Mouse (Mus musculus) cerebellum, postnatal 36 days (tissue): ENCODE results near the gene Fezf1.

Experiments
- DNase-seq, 2 experiments: peaks; one replicate each; pipeline ENCODE4 v3.0.0; 2021 to 2022; ENCODE audit warnings: mixed read lengths in 2 of 2

The Fezf1 gene

DNA sequence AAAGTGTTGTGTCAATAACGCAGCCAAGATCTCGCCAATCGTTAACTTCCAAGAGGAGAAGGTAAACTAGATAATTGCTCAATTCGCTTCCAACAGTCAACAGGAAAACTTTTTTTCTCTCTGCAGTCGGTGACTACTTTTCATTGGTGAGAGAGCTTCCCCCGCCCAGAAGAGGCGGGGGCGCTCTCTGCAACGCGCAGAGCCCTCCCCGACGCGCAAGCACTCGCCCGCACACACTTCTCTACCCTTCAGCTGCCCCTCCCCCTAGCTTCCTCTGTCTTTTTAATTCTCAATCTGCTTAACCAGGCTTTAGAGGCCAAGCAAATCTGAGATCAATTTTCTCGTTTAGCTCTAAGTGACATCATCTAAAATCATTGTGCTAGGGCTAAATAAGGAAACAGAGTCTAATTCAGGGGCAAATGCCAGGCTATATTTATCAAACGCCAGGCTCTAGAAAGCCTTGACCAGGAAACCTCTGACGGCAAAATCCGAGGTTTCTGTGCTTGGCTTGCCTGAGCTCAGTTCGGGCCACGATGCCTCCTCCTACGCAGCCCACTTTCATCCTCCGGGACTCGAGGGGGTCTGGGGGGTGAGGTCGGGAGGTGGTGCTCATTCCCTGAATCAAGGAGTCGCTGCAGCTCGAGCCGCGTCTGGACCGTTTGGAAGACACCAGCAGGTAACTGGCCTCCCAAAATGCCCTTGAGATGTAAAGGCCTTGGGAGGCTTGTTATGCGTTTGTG is at the start of gene Fezf1:
Gene Fezf1 (minus strand): TSS at position 50 of the 740 bp plus-strand sequence.
- peak in 1 of 2 experiments; percentile 20 for DNase-seq

DNA sequence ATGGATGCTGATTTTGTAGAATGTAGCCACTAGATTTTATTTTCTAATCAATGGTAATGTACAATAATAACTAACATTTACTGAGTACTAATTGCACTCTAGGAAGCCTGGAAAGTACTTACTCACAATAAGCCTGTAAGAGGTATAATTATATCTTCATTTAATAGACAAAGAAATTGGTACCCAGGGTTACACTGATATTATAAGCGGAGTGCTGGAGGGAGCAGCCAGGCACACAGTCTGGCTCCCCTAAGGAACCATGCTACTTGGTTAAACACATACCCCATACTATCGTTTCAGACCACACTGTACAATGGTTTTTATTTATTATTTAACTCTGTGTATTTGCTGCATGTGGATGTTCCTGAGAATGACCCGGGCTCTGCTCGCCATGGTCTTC is 46.5 kb upstream of the Fezf1 start:
- DNase-seq, result no peak

DNA sequence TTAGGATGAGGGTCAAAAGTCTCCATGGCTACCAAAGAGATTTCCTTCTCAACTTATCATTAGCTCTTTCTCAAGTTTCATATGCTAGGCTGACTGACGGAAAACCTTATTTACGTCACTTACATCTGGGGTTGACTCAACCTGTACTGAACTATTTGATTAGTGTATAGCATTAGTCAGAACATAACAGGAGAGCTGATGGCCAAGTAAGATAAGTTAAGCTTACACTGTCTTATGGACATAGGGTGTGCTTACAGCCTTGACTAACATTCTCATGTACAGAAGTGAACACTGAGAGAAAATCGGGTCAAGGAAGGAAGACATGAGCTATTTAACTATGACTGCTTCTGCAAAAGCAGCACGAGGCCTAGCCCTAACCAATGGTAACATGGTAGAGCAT is 40.6 kb upstream of the Fezf1 start:
- DNase-seq, result no peak

DNA sequence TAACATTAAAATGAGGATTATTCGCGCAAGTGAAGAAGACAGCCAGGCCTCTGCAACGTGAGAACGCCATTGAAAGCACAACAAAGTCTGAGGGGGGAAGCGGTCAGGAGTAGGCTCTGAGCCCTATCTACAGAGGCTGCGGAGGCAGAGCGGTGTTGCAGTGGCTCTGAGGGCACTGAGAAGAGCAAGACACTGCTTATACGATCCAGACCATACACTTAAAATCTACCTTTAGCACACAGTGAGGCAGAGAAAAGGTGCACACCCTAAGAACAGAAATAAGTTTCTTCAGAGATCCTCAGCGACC is 33.3 kb upstream of the Fezf1 start:
- DNase-seq, result no peak

DNA sequence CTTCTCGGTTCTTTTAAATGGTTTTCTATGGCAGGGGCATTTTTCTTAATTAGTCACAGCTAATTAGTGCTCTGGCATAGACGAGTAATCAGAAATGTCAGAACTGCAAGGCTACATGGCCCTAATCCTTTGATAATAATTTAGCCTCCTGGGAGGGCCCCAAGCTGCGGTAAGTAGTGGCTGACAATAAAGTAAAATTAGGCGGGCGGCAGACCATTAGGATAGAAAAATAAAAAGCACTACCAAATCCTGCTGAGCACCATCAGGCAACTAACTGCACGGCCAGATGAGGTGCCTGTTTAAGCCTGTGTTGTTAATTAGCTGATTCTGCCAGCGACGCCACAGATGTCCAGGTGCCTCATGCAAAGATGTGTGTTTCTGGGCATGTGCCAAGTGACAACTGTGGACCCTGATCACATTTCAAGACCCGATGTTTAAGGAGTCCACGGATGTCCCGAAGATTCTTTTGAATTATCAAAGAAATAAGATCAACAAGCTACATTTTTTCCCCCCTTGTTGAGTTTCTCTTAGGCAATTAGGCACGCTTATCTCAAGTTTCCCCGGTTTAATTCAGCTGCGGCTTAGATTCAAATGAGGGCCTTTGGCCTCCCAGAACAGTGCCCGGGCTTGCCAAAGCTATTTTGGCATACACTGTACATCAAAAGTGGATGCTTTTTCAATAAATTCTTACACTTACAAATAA is 32.8 kb upstream of the Fezf1 start:
- DNase-seq, result no peak

DNA sequence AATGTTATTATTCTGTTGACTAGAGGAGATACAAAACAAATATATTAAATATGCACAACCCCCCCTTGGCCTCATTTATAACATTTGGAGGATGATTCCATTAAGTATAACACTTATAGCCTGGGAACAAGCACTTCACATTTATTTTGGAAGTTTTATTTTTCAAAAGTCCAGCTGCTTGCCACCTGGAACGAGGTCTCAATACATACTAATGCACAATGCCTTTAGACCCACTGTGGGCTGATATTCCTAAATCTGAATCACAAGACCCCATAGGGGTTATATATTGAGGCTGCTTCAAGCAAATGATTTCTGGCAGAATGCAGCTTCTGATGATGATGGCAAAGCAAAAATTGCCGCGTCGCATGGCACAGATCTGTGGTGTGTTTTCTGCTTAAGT is 25.3 kb upstream of the Fezf1 start:
- DNase-seq, result no peak

DNA sequence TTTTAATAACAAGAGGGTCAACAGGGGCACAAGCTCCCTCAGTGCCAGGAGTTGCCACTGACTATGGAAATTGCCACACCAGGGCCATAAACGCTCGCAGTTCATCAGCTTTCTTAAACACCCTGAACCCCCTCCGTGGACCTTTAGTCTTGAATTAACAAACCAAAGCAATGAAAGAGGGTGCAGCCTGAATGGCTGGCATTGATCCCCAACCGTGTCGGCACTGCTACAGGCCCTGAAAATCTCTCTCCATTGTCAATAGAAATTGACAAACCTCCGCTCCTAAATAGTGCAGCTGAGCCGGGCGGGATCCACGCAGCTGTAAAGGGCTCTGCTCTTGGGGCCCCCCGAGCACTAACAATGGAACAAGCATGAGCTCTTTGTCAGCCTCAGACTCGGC is 24.8 kb upstream of the Fezf1 start:
- no peak for DNase-seq

DNA sequence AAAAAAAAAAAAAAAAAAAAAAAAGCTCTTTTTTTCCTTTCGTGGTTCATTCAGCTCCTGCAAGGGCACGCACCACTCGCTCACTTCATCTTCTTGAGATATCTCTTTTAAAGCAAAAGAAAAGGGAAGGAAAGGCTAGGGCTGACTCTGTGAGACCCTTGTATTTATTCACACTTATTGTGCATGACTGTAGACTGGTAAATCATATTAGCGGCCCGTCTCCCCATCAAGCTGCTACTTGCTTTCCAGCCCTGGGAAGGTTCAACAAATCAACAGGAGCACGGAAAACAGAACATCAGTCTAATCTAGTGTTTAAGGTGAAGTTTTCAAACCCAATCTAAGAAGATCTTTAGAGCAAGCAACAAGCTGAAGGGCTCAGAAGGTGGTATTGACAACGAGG is 24.4 kb upstream of the Fezf1 start:
- no peak for DNase-seq

DNA sequence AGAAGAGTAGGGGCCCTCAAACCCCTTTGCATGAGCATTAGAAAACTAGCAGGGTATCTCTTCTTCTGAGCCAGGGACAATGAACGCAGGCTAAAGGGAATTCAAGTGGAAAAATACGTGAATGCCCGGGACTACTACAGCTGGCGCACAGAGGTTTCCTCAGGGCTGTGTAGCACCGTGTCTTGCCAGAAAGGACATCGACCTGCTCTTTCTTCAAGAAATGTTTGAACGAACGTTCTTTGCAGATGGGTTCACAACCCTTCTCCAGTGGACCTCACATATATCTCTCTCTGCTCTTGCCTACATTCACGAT is 12.5 kb upstream of the Fezf1 start:
- DNase-seq, result no peak

DNA sequence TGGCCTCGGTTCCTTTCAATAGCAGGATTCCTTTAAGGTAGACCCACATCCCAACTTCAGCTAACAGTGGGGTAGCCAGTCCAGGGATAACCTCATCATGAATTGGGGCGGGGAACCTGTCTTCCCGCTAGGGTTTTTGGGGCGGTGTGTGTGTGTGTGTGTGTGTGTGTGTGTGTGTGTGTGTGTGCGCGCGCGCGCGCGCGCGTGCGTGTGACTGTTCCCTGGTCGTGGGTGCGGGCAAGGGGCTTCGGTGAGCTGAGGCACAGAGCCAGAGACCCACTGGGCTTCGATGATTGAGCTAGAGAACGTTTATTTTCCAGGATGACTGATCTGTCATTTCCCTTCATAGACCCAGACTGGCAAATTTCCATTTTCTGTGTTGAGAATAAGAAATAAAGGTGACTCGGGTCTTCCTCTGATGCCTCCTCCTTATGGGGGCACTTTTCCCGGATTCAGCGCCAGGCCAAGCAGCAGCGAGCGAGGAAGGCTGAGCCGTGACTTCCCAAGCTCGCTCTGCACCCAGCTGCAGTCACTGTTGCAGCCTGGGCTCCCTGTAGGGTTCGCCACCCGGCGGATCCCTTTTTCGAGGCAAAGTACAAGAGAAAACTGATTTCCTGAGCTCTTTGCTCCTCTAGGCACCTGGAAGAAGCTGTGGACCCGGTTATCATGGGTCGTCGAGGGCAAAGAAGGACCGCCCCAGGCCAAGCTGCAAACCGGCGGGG is 12.0 kb upstream of the Fezf1 start:
- no peak for DNase-seq

DNA sequence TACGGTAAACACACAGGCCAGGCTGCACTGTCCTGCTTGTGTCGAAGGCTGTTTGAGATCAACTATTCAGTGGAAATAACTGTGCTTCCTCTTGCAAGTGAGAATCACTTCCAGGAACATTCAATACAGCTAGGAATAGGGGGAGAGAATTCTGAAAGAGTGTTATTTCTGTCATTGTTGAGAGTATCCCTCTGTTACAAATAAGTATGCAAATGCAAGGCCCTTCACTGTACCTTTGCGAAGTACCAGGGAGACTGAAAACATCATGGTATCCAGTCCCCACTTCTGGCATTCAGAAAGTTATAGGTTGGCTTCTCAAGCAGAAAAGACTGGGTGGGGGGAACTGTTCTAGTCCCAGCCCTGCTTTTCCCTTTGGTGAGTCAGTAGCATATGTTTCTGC is 9.8 kb upstream of the Fezf1 start:
- DNase-seq, result no peak

DNA sequence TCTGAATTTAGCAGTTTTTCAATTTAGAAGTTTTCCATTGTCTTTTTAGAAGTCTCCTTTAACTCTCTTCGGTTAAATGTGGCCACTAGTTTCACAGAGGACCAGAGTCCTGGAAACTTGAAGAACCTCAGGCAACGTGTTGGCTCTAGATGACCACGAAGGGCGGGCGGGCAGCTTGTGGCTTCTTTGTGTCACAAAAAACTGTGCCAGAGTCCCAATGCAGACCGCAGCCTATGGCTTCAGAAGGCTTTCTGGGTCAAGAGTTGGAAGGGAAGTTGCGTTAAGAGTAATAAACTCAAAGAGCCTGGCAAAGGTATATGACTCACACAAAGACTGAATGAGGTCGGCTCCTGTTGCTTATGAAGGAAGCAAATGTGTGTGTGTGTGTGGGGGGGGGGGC is 7.0 kb upstream of the Fezf1 start:
- DNase-seq, result no peak

DNA sequence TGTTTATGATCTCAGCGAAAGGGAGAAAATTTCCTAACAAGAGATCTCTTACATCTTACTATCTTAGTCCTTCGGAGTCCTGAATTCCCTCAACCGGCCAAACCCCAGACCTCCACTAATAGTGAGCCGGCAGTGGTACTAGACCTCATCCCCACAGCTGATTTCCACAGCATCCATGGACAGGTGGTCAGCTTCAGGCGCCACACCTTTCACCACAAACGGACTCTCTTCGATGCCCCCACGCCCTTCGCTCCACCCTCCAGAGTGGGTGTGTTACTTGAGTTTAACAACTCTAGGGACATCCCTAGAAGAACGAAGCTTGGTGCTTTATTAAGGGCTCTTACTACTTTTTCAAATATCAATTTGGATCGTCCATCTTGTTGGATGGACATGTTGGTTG is 6.5 kb upstream of the Fezf1 start:
- no peak for DNase-seq

DNA sequence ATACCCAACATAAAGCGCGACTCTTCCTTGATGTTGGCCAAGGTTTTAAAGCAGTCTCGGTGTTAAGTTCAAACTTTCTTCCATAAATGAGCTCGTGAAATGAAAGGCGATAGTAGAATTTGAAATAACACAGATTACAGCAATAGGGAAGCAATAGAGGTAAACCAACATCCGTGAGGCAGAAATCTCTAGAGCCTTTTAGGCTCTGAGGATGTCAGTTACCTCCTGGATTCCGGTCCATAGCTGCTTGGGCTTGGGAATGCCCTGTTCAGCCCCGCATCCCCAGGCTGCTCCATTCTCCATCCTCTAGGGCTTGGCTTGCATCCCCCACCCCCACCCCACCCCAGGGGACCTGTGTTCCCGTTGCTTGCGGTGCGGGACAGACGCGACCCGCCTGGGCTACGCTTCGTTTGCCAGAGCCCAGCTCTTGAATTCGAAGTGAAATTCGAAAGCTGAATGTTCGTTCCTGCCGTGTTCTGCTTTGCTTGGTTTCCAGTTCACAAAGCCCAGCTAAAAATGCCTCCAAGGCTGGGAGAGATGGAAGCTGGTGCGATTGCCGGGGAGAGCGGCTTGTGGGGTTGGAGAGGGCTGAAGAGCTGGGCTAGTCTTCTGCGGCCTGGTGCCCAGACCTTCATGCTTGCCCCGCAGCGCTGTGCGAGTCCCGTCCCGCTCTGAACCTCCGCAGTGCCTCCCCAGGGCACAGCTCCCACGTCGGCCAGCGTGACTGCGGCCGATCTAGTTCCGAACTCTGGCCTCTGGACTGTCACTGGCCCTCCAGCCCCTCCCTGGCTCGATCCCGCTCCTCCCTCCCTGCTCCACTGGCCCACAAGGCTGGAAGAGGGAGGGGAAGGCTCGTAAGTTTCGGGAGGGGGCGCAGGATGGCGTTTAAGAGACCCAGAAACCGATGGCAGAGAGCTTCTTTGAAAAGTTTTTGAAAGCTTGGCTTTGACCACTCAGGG is 5.5 kb upstream of the Fezf1 start:
- DNase-seq, result no peak

DNA sequence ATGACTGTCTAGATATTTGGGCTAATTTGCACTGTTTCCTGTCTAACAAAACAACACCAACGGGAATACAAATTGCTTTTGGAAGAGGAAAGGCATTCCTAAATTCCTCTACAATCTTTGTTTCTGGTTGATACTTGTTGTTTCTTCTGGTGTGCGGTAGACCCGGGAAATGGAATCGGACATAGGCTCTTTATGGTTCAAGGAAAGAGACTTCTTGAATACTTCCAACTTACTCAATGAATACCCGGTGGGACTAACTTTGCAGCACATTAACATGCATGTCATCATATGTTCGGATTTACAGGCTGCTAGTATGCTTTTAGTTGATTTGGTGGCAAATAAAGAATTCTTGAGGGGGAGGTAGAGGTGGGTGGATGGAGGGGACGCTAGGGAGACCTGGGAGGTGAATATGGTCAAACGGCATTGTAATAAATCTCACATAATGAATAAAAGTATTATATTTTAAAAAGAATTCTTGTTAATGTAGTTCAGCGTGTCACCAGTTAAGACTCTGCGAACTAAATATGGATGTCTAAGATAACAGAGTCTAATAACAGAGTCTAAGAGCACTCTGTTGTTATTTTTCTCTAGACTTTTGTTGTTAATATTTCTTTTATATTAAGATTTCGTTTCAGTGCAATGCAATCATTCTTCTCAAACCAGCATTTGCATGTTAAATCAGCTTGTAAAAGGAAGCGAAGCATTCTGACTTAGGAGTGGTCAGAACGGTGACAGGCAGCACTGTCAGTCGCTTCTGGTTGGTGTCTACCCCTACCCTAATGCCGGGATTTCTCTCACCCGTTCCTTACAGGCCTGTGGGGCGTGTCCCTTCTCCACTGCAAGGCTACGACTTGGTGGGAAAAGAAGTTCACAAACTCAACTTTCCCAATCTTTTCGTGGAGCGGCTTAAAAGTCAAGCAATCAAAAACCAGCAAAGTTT is 4.3 kb upstream of the Fezf1 start:
- DNase-seq, result peak in 1 of 2 experiments; percentile 36

DNA sequence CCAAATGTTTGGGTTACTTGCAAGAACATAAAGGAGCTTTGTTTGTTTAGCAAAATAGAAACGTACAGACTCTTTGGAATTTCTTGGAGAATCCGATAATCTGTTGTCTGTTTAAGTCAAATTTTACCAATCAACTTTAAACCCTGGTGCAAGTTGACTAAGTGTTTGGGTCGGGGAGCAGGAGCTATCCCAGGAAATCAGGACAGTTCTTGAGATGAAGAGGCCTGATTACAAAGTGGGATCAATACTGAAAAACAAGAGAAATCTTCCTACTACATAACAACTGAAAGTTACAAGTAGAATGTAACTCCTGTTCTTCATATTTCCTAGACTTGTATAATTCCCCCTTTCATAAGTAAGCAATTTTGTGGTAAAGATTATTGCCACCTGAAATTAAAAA is 3.3 kb upstream of the Fezf1 start:
- DNase-seq, result no peak

DNA sequence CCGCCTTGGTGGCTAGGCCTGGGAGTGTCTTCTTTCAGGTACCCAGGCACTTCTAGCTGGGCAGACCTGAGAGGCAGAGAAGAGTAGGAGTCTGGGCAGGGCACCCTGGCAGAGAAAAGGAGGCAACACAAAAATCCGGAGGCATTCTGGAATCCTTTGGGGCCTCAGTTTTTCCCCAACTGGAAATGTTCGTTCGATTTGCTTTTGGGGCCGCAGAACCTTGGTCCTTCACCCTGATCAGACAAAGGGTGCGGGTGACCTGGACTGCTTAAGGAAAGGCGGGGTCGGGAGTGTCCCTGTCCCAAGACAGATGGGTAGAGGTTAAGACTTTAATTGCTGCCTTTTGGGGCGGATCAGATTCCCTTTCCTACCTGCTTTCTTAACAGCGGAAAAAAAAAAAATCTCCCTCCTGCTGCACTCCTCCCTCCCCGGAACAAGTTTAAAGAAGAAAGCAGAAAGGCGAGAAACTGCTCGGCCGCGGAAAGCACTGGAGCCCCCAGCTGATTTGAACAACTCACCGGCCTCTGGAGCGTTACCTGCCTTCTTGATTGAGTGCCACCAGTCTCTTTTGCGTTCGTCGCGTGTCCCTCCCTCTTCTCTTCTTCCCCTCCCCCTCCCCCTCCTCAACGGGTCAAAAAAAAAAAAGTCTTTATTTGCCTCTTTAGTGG is 2.3 kb upstream of the Fezf1 start:
- no peak for DNase-seq

DNA sequence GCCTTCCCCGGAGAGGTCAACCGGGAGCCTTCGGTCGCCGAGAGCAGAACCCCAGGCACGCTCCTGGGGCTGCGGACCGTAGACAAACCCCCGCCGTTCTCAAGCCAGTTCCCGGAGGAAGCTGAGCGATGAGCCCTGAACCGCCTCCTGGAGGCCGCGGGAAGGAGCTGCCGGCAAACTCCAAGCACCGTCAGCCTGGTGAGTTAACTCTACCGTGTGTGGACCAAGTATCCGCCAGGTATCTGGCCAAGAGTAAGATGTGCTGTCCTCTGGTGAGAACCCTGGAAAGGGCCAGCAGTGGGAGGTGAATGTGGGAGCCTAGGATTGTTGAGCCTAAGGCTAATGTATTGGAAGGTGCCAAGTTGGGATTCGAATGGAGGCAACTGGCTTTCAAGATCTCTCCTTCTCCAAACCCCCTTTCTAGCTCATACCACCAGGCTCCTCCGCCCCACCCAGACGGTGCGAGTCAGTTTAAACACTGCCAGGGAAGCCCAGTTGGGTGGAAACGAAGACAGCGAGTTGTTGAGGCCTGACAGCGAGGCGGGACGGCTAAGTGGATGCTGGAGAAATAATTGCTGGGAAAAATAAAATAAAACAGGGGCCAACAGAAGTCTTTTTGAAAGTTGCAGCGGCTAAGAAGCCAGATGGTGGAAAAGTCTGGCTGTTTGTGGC is 1.6 kb upstream of the Fezf1 start:
- no peak for DNase-seq

DNA sequence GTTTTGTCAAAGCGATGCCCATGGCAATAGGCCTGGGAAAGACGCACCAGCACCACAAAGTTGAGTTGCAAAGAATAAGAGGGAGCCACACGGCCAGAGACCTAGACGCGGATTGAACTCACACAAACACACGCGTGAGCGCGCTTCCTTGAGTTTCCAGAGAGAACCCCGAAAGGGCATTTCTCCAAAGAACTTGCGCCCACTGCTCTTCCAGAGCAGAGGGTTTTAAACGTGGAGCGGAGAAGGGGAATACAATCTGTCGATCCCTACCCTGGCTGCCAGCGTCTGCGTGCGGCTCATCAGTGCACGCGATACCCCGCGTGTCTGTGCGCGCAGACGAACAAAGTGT is 865 bp upstream of the Fezf1 start:
- no peak for DNase-seq

DNA sequence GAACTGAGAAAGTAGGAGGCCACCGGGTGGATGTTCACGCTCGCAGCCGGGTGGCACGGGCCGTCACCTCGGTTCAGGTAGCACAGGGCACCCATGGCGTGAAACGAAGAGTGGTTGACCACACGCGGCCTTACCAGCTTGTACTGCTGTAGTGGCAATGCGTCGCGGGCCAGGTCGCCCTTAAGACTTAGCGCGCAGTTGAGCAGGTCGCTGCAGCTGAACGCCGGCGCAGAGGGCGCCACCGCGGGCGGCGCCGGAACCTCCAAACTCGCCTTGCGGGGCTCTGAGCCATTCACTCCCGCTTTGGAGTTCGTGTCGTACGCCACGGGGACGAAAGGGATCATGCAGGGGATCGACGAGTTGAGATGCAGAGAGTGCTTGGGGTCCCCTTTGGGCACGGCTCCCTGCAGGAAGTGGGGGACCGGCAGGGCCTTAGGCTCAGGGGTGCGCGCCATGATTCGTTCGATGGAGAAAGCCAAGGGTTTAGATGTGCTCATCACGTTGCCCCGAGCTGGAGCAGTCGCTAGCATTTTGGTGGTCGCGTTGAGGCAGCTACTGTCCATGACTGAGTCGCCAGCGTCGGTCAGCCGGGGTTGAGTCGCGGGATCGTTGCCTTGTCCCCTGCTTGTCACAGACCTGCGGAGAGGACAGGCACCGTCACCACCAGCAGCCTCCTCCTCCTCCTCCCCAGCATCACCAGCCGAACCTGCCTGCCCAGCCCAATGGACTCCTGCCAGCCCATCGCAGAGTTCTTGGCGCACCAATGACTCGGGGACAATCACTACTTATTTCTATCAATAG is 450 bp downstream of the Fezf1 start:
- DNase-seq, result peak in 1 of 2 experiments; percentile 23
